Mouse (Mus musculus) myocyte (in vitro differentiated cells): ENCODE results near the gene Mat2a. TPM values are rescaled to one million over a fixed set of nuclear protein-coding genes. Genes with fewer than 3 reads are reported as not detected.
A peak's percentile ranks its signal among the peaks of the same experiment; 100 is the strongest.
"Not testable (repeated sequence)": the region's sequence is repeated elsewhere in the genome, so short reads cannot be mapped to it uniquely, and the experiment has no call there.

Experiments
- H3K27me3 ChIP-seq: one replicate; pipeline ENCODE4 v1.6.1; 2011; ENCODE audit not compliant: control insufficient read depth, insufficient read depth, insufficient read length
- H3K36me3 ChIP-seq: one replicate; pipeline ENCODE4 v1.6.1; 2011; ENCODE audit not compliant: control insufficient read depth, insufficient read depth
- H3K4me2 ChIP-seq: one replicate; pipeline ENCODE4 v1.6.1; 2011; ENCODE audit warnings: low read depth, control low read depth
- H3K4me3 ChIP-seq: one replicate; pipeline ENCODE4 v1.5.1; 2011; ENCODE audit warnings: mild to moderate bottlenecking, control low read depth, moderate library complexity
- H3K79me2 ChIP-seq: one replicate; pipeline ENCODE4 v1.6.1; 2011; ENCODE audit not compliant: control insufficient read depth, insufficient read depth
- H3ac ChIP-seq: one replicate; pipeline ENCODE4 v1.6.1; 2011; ENCODE audit not compliant: control insufficient read depth, insufficient read length
- CEBPB ChIP-seq: IDR thresholded peaks from 2 replicates; pipeline ENCODE4 v1.6.1; 2011; ENCODE audit warnings: mild to moderate bottlenecking, moderate library complexity; ENCODE audit not compliant: poor library complexity, insufficient read depth, severe bottlenecking
- E2F4 ChIP-seq: IDR thresholded peaks from one replicate; pipeline ENCODE4 v1.6.1; 2011; ENCODE audit warnings: mild to moderate bottlenecking, control low read depth, moderate library complexity; ENCODE audit not compliant: insufficient read depth
- MAX ChIP-seq: IDR thresholded peaks from one replicate; pipeline ENCODE4 v1.6.1; 2011; ENCODE audit warnings: low read depth, mild to moderate bottlenecking, control low read depth
- MYOD1 ChIP-seq, 3 experiments: IDR thresholded peaks; one replicate each; pipeline ENCODE4 v1.6.1; 2011; ENCODE audit warnings: control low read depth in 2 of 3, low read depth in 2 of 3, mild to moderate bottlenecking in 2 of 3, moderate library complexity in 1 of 3; ENCODE audit not compliant: insufficient read length in 2 of 3, control insufficient read depth in 1 of 3
- MYOG ChIP-seq, 3 experiments: IDR thresholded peaks; one replicate each; pipeline ENCODE4 v1.6.1; 2011; ENCODE audit warnings: control low read depth in 2 of 3, low read depth in 2 of 3, mild to moderate bottlenecking in 2 of 3; ENCODE audit not compliant: insufficient read length in 2 of 3, control insufficient read depth in 1 of 3, insufficient read depth in 1 of 3
- POLR2A ChIP-seq: IDR thresholded peaks from one replicate; pipeline ENCODE4 v1.6.1; 2011; ENCODE audit warnings: low read depth, mild to moderate bottlenecking, control low read depth, moderate library complexity; ENCODE audit not compliant: insufficient read length
- POLR2AphosphoS2 ChIP-seq: IDR thresholded peaks from one replicate; pipeline ENCODE4 v1.6.1; 2011; ENCODE audit warnings: low read depth, control low read depth; ENCODE audit not compliant: insufficient read length
- REST ChIP-seq: IDR thresholded peaks from one replicate; pipeline ENCODE4 v1.6.1; 2011; ENCODE audit warnings: mild to moderate bottlenecking, control low read depth, moderate library complexity; ENCODE audit not compliant: insufficient read depth, insufficient read length
- SRF ChIP-seq: IDR thresholded peaks from one replicate; pipeline ENCODE4 v1.6.1; 2011; ENCODE audit warnings: low read depth; ENCODE audit not compliant: control insufficient read depth, insufficient read length
- TCF12 ChIP-seq: IDR thresholded peaks from one replicate; pipeline ENCODE4 v1.6.1; 2011; ENCODE audit warnings: mild to moderate bottlenecking, control low read depth; ENCODE audit not compliant: poor library complexity, insufficient read depth, severe bottlenecking
- TCF3 ChIP-seq: IDR thresholded peaks from one replicate; pipeline ENCODE4 v1.6.1; 2011; ENCODE audit warnings: low read depth, control low read depth; ENCODE audit not compliant: insufficient read length
- USF1 ChIP-seq: IDR thresholded peaks from one replicate; pipeline ENCODE4 v1.6.1; 2011; ENCODE audit warnings: low read depth, mild to moderate bottlenecking, control low read depth, moderate library complexity
- polyA plus RNA-seq: library from polyadenylated mRNA; unstranded; fragments of >200 nt; fragmentation: generic; extraction: Trizol; gene quantifications from one replicate; pipeline ENCODE4 v1.2.1, GENCODE M21; 2012; ENCODE audit warnings: missing spikeins

Mat2a gene
- polyA plus RNA-seq, 1 experiment = 142 TPM

DNA sequence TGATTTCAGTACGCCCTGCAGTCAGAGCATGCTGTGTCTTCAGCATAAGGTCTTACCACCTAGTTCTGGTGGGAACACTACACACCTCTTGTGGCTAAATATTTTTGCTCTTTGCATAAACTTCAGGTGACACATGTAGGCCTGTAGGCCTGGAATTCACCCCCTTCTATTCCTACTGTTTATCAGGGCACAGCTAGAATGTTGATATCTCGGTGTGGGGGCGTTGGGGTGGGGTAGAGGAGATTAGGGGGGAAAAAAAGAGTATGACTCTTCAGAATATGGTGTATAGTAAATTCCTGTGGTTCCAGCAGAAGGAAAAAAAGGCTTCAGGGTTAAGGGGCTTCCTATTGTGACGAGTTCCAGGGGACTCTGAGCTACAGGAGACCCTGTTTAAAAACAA lies 17.2 kb upstream of the Mat2a start:
- Histone ChIP-seq H3K79me2 (no peaks in the 10 kb centered on the region), H3K36me3 (no peaks in the 10 kb centered on the region), H3K4me2 (no peak overlapping the region), H3ac (no peak overlapping the region), H3K27me3 (no peaks in the 10 kb centered on the region), H3K4me3 (no peak overlapping the region)
- TF ChIP-seq E2F4 (no peak), MAX (no peak), REST (no peak), MYOD1 (IDR thresholded peaks at IDR 0.05; ENCODE audit: control insufficient read depth in 1 of 3, insufficient read length in 2 of 3, low read depth in 2 of 3) (no peak), CEBPB (no peak), MYOG (IDR thresholded peaks at IDR 0.05; ENCODE audit: control insufficient read depth in 1 of 3, insufficient read depth in 1 of 3, insufficient read length in 2 of 3, low read depth in 2 of 3) (no peak)

DNA sequence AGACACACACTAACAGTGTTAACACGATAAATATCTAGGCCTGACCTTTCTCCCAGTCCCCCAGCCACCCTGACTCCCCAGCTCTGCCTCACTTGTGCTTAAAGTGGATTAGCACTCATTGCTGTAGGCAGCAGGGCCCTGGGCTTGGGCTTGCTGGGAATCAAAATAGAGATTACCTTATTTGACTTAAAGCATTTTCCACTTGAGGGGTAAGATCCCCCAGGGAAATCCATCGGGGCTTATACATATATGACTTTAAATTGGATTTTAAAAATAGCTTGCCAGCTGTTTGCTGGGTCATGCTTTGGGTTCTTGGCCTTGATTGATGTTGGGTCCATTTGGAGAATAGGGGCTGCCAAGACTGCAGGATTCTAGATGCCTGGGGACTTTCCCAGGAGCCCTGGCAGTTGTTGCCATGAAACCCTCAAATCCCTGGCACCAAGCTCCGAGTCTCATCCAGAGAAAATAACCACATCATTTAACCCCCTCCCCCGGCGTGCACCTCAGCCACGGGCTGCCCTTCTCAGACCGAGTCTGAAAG lies 15.5 kb upstream of the Mat2a start:
- peak in 1 of 3 experiments; percentile 1 for TF ChIP-seq MYOD1 (IDR thresholded peaks at IDR 0.05; ENCODE audit: control insufficient read depth in 1 of 3, insufficient read length in 2 of 3, low read depth in 2 of 3)
- peak in 1 of 3 experiments; percentile 9 for TF ChIP-seq MYOG (IDR thresholded peaks at IDR 0.05; ENCODE audit: control insufficient read depth in 1 of 3, insufficient read depth in 1 of 3, insufficient read length in 2 of 3, low read depth in 2 of 3)
- TF ChIP-seq USF1 = no peak
- Histone ChIP-seq H3ac (no peak overlapping the region), H3K4me2 (no peak overlapping the region), H3K79me2 (no peaks in the 10 kb centered on the region), H3K36me3 (no peaks in the 10 kb centered on the region), H3K4me3 (no peak overlapping the region), H3K27me3 (no peaks in the 10 kb centered on the region)

DNA sequence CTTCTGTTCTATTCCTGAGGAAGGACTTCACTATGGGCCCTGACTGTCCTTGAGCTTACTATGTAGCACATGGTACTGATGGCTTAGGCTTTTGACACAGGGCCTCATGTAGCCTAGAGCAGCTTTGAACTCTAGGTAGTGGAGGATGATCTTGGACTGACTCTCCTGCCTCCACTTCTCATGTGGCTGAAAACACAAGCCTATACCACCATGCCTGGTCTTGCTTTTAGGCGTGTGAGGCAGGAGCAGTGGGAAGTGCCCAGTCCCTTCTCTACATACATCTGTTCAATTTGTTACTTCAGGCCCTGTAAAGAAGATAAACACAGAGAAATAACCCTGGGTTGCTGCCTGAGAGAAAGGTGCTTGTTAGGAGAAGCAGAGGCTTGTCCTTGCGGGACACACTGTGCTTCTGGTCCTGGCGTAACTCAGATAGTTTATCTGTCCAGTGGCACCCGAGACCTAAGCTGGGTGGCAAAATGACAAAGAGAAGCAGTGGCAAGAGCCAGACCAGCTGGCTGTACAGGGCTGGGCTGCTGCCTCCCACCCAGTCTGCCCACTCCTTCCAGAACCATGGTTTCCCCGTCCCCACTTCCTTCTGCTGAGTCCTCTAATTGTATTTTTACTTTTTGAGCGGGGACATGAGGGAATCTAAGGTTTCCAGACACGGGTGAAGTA lies 14.9 kb upstream of the Mat2a start:
- no peaks in the 10 kb centered on the region for H3K36me3 ChIP-seq
- H3K79me2 ChIP-seq = no peaks in the 10 kb centered on the region
- TF ChIP-seq TCF3 (no peak), MYOD1 (IDR thresholded peaks at IDR 0.05; ENCODE audit: control insufficient read depth in 1 of 3, insufficient read length in 2 of 3, low read depth in 2 of 3) (peak in 1 of 3 experiments; percentile 21)
- no peak overlapping the region for H3K4me3 ChIP-seq
- H3ac ChIP-seq = no peak overlapping the region
- no peak overlapping the region for H3K4me2 ChIP-seq
- no peaks in the 10 kb centered on the region for H3K27me3 ChIP-seq

DNA sequence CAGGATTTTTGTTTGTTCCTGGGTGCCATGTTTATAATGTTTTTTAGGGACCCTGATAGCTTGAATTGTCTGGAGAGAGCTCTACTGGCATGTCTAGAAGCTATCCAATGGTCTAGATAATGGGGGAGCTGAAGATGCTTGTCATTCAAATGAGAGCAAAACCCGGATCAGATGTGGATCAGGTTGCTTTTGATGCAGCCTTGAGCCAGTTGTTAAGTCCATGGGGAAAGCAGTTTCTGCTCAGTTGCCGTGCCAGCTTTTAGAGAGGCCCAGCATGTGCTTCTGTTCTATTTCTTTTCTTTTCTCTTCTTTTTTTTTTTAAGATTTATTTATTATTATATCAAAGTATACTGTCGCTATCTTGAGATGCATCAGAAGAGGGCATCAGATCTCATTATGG lies 14.2 kb upstream of the Mat2a start:
- Histone ChIP-seq H3K36me3 (no peaks in the 10 kb centered on the region), H3K4me2 (no peak overlapping the region), H3K4me3 (no peak overlapping the region), H3K27me3 (no peaks in the 10 kb centered on the region), H3ac (no peak overlapping the region), H3K79me2 (no peaks in the 10 kb centered on the region)
- no peak for TF ChIP-seq POLR2AphosphoS2
- no peak for TF ChIP-seq E2F4
- TF ChIP-seq MYOD1 (IDR thresholded peaks at IDR 0.05; ENCODE audit: control insufficient read depth in 1 of 3, insufficient read length in 2 of 3, low read depth in 2 of 3) = no peak
- no peak for TF ChIP-seq SRF
- no peak for TF ChIP-seq MAX
- TF ChIP-seq POLR2A = no peak
- no peak for TF ChIP-seq TCF12
- TF ChIP-seq TCF3 = no peak
- no peak for TF ChIP-seq CEBPB
- no peak for TF ChIP-seq USF1
- no peak for TF ChIP-seq MYOG (IDR thresholded peaks at IDR 0.05; ENCODE audit: control insufficient read depth in 1 of 3, insufficient read depth in 1 of 3, insufficient read length in 2 of 3, low read depth in 2 of 3)
- TF ChIP-seq REST = no peak

DNA sequence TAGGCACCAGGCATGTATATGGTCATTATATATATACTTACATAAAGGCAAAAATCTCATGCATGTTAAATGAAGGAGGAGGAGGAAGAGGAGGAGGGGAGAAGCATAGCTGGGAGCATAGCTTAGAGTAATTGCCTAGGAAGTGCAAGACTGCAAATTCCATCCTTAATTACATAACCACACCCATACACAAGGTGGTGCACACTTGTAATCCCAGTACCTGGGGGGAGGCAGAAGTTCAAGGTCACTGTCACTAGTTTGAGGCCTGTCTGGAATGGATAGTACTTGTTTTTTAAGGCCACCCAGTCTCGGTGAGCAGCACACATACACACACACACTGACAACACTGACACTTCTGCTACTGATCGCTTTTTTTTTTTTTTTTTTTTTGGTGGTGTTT lies 13.0 kb upstream of the Mat2a start:
- H3K4me3 ChIP-seq = no peak overlapping the region
- no peaks in the 10 kb centered on the region for H3K79me2 ChIP-seq
- no peaks in the 10 kb centered on the region for H3K27me3 ChIP-seq
- H3ac ChIP-seq = no peak overlapping the region
- H3K4me2 ChIP-seq = no peak overlapping the region
- no peaks in the 10 kb centered on the region for H3K36me3 ChIP-seq
- TF ChIP-seq TCF12 = no peak
- TF ChIP-seq MYOG (IDR thresholded peaks at IDR 0.05; ENCODE audit: control insufficient read depth in 1 of 3, insufficient read depth in 1 of 3, insufficient read length in 2 of 3, low read depth in 2 of 3) = no peak

DNA sequence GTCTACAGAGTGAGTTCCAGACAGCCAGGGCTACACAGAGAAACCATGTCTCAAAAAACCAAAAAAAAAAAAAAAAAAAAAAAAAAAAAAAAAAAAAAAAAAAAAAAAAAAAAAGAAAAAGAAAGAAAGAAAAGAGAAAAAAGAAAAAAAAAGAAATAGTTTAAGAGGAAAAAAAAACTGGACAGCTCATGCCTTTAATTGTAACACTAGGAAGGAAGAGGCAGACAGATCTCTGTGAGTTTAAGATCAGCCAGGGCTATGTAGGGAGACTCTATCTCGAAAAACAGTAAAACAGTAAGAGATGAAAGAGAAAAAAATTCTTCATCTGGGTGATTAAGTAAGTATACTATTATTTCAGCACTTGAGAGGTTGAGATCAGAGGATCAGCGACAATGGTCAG lies 12.4 kb upstream of the Mat2a start:
- not testable (repeated sequence) for H3K4me3 ChIP-seq, H3K27me3 ChIP-seq, H3K4me2 ChIP-seq, H3K36me3 ChIP-seq, H3K79me2 ChIP-seq, H3ac ChIP-seq
